Mouse (Mus musculus): ENCODE measurements at regions not wholly inside any gene's neighbourhood (a gene's known extent, or its start where the extent isn't known, plus 50 kb on each side); places are given as distances from the start of the nearest gene placed in this dataset.
A peak's percentile ranks its signal among the peaks of the same experiment; 100 is the strongest.

- no peak for DNase-seq (ENCODE audit: low read depth)
Measured at GRCm38 (mm10) chr13:83716711-83717171, 212.9 kb downstream of the Mef2c start.

GRCm38 (mm10) chr13:83717686-83718210 is 213.9 kb downstream of the Mef2c start:
- no peak for DNase-seq (ENCODE audit: low read depth)

GRCm38 (mm10) chr13:83718431-83719410 is 214.9 kb downstream of the Mef2c start:
- DNase-seq (ENCODE audit: low read depth), result no peak

GRCm38 (mm10) chr13:83719635-83720291 is 215.9 kb downstream of the Mef2c start:
- DNase-seq (ENCODE audit: low read depth), result no peak

DNA sequence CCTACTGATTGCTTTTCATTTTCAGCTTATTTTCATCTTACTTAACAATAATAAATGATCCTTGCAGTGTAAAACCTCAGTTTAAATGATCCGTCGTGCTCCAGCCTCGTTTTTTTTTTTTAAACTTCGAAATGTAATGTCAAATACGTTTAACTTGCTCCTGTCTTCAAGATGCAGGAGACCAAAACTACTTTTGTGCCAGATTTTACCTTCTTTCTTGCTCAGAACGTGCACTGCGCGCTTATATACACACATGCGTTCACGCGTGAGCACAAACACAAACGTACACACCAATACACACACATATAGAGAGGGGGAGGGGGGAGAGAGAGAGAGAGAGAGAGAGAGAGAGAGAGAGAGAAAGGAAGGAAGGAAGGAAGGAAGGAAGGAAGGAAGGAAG is 216.5 kb downstream of the Mef2c start:
- no peak for DNase-seq (ENCODE audit: low read depth)

DNA sequence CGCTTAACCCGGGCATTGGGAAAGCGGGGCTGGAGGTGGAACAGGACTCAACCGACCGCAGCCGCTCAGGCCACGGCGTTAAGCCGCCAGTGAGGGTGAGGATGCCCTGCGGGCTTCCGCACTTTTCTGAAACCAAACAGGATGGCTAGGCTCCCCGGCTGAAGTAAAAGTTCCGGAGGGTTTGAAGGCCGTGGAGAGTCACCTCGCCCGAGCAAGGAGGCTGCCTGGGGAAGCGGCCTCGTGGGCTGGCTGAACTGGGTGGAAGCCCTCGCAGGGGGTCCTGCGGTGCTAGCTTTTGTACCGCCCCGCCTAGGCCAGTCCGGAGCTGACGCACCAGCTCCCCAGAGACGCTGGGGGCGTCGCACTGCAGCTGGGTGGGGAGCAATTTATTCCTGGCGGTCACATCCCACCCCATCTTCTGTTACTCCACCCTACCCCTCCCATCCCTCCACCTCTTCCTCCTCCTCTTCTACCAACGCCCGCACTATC is 217.1 kb downstream of the Mef2c start:
- DNase-seq (ENCODE audit: low read depth), result no peak

DNA sequence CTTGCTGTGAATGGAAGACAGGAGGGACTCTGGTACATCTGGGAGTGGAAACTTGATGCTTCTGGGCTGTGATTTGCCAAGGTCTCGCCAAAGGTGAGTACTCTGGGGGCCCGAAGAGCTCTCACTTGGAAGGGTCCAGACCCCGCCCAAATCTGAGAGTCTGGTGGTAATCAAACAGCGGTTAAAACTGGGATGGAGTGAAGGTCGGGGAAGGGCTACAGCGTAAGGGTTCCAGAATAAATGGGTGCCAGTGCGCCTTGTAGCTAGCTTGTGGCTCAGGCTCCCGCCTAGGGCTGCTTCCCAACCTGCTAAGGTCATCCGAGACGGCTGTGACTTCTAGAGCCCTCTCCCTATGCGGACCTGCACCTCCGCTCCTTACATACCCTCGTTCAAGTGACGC is 217.7 kb downstream of the Mef2c start:
- DNase-seq (ENCODE audit: low read depth), result no peak

- DNase-seq (ENCODE audit: low read depth), result no peak
Measured at GRCm38 (mm10) chr13:83722241-83722640, 218.4 kb downstream of the Mef2c start.

DNA sequence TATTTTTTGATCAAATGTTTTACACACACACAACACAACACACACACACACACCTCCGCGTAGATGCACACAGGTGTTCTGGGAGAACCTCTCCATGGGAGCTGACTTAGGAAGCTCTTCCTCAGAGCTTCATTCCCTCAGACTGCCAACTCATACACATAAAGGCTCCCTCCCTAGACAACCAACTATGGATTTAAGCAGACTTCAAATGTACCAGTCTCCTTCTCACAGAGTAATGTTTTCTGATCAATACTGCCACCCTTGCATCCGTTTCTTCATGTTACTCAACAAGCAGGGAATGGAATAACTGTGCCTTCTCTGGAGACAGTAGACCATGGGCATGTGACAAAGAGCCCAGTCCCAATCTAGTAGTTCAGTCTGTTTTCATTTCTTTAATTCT is 219.0 kb downstream of the Mef2c start:
- no peak for DNase-seq (ENCODE audit: low read depth)

- no peak for DNase-seq (ENCODE audit: low read depth)
Measured at GRCm38 (mm10) chr13:83723396-83723795, 219.6 kb downstream of the Mef2c start.

DNA sequence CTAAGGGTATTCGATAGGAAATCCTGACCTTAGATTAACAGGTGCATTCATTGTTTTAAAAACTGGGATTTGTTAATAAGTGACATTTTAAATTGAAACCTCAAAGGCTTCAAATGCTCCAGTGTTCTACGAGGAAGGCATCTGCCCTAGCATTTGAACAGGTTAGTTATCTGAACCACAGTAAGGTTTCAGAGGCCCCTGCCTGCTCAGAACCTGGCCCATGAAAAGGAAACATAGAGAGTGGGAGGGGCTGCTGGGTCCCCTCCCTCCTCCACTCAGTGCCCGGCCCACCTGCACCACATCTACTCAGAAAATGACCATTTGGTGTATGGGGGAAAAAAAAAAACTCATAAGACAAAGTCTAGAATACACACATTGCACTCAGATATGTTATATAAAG is 220.4 kb downstream of the Mef2c start:
- DNase-seq (ENCODE audit: low read depth), result no peak

DNA sequence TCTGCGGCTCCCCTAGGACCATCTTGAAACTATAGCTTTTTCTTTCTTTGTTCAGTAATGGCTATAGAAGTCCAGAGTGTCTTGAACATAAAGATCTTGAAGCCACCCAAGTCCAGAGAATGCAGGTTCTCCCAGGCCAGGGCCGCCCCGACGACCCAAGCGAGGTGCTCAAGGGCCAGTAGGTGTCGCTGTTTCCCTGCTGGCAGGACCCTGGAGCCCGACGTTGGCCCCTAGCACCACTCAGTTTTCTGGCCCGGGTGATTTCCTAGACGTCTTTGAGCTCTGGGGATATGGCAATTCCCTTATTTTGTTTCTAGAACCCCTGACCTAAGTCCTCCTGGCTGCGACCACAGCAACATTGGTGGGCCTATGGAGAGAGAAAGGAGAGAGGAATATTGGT is 221.2 kb downstream of the Mef2c start:
- DNase-seq (ENCODE audit: low read depth), result peak; percentile 34

DNA sequence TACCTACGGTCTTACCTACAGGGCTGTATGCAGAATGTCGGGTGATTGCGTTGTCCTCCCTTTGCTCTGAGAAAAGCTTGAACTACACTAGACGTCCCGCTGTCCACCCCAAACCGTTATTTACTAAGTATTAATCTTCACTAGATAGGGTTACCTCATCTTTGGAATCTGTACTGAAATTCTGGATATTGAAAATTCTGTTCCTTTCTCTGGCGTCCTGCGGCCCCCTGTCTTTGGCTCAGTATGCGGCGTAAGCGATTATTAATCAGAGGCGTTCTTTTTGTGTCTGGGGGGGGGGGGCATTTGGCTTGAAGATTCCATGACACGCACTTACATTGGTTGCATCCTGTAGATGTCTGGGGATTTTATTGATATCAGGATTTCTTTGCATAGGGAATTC is 222.0 kb downstream of the Mef2c start:
- no peak for DNase-seq (ENCODE audit: low read depth)

DNA sequence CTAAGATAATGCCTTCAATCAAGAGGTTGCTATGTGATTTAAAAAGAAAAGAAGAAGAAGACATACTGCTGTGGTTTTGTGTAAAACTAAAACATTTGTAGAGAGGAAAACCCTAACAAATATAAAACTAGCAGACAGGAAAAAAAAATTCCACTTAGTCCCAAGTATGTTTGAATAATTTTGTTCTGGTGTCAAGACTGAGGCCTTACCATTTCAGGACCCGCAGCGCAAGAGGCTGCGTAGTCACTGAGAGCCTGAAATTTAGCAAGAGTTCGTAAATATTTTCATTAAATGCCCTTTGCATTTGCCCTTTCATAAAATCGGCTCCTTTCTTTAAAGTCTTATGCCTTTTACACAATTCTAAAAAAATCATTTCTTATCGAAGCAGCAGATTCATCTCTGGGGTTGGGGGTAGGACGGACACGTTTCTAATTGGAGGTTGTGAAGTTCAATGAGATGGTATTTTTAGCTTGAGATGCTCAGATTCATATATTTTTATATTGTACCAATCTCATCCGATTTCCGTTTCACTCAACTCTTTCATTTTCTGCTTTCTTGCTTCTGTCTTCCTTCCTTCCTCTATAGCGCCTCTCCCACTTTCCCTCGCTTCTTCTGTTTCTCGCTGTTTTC is 222.6 kb downstream of the Mef2c start:
- no peak for DNase-seq (ENCODE audit: low read depth)

GRCm38 (mm10) chr13:83727051-83727765 is 223.4 kb downstream of the Mef2c start:
- DNase-seq (ENCODE audit: low read depth), result no peak

DNA sequence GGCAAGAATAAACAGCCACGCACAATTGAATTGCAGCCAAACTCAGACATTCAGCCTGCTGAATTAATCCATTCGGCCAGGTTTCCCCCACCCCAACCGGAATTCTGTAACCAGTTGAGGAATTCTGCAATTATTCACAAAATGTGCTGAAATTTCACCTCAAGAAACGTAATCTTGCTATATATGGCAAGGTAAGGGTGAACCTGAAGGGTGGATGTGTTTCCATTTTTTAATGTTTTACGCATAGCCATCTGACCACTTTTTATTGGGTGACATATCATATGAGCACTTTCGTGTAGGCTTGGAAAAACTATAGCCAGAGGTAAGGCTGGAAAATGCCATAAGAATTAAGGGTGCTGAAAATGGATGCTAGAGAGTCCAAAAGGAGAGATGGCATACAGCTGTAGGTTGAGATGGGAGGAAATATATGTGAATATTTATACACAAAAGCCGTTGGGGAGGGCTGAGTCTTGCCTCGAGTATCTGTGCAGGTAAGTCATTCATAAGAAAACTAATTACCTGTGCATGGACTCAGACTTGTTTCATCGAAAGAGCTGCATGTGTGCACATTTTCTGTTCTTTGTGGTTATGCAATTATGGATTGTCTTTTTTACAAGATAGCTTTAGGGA is 224.0 kb downstream of the Mef2c start:
- DNase-seq (ENCODE audit: low read depth), result no peak

- DNase-seq (ENCODE audit: low read depth), result no peak
Measured at GRCm38 (mm10) chr13:83728421-83729010, 224.7 kb downstream of the Mef2c start.

DNA sequence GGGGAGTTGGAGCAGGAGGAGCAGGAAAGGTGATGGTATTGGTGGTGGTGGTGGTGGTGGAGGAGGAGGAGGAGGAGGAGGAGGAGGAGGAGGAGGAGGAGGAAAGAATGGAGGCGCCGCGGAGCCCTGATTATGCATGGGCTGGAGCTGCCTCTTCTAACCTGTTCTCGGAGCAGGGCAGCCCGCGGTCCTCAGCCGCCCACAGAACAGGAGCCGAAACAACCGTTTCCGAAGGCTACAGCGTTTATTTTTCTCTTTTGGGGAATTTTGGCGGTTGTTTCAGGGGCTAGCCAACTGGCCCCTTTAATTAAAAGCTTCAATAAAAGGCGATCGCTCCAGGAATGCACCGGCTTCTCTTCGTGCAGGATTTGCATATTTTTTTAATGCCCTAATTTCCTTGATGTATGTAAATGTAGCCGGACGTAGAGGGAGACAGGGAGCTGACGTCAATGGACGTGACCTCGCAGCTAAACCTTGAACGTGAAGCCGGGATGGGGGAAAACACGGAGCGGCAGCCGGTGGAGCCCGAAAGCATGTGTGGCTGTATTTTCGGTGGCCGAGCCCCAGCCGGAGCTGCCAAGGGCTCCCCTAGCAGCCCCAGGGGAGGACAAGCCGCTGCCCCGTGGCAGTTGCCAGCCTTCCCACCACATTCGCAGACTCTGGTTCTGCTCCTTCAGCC is 225.6 kb downstream of the Mef2c start:
- DNase-seq (ENCODE audit: low read depth), result no peak

DNA sequence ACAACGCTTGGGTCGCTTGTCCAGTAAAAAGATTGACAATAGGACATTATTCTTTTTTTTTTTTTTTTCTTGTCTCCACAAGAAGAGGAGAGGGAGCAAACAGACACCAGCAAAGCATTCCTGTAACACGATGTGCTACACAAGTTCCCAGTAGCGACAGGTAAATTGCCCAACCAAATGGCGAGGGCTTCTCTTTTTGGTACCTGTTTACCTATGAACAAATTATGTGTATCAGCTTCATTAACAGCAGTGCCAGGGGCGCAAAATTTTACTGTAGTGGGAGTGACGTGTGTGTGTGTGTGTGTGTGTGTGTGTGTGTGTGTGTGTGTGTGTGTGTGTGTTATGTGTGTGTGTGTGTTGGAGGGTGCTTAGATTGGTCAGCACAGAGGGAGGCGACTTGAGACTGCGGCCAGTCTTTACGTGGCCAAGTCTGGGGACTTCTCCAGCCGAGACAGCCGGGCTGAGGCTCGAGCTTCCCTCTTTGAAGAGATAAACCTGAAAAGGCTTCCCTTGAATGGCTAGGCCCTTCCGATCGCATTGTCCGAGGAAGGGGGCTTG is 226.4 kb downstream of the Mef2c start:
- DNase-seq (ENCODE audit: low read depth), result no peak
